Mouse (Mus musculus) G1E (cell line): ENCODE data around the gene Copg1.

Experiments
- CTCF ChIP-seq: IDR thresholded peaks from 2 replicates; pipeline ENCODE4 v1.5.1; 2012; ENCODE audit warnings: low read depth, low read length, inconsistent platforms, mixed read lengths
- GATA1 ChIP-seq: IDR thresholded peaks from 2 replicates; pipeline ENCODE4 v1.6.1; 2012; ENCODE audit warnings: borderline replicate concordance, low read length, inconsistent platforms, mixed read lengths
- GATA2 ChIP-seq: IDR thresholded peaks from 2 replicates; pipeline ENCODE4 v1.6.1; 2012; ENCODE audit warnings: low read depth, low read length, inconsistent platforms, borderline replicate concordance
- POLR2AphosphoS5 ChIP-seq: IDR thresholded peaks from 2 replicates; pipeline ENCODE4 v1.6.1; 2012; ENCODE audit warnings: low read depth, low read length, inconsistent platforms; ENCODE audit not compliant: insufficient replicate concordance
- TAL1 ChIP-seq: conservative IDR thresholded peaks from 2 replicates; pipeline ENCODE4 v1.6.1; 2012; ENCODE audit warnings: low read depth, low read length, inconsistent platforms, mixed read lengths

DNA sequence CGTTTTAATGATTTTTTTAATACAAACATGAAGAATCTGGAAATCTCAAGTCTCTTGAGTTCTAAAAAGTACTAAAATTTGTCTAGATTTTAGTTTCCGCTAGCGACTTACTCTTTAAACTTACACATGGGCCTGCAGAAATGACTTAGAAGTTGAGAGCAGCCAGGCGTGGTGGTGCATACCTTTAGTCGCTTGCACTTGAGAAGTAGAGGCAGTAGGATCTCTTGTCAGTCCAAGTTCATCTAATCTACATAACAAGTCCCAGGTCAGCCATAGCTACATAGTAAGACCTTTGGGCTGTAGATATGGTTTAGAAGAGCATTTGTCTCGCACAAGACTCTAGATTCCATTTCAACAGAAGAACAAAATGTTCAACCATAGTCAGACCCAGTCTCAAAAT lies 35.7 kb upstream of the Copg1 start:
- TF ChIP-seq CTCF (no peak), TAL1 (no peak), POLR2AphosphoS5 (no peak), GATA1 (no peak), GATA2 (no peak)
